Mouse (Mus musculus) sigmoid colon, adult 10 weeks (tissue): Measurements from ENCODE around the gene Gm21828. TPM values are rescaled to one million over a fixed set of nuclear protein-coding genes. Genes with fewer than 3 reads are reported as not detected.

ENCODE experiments used
- polyA plus RNA-seq: library from polyadenylated mRNA; stranded (reverse); fragments of 350-450 nt; fragmentation: Illumina TruSeq; extraction: RNeasy Lipid Tissue Mini Kit (QIAGEN cat#74804); gene quantifications from one replicate; pipeline ENCODE4 v1.2.3, GENCODE M21; 2014; ENCODE audit warnings: low read depth, low replicate concordance

The Gm21828 gene
- not detected for polyA plus RNA-seq

GRCm38 (mm10) chrY:13223828-13224227 lies at the start of gene Gm21828:
Gene Gm21828 (minus strand): TSS chrY:13223928.

GRCm38 (mm10) chrY:13252091-13252490 lies 28.4 kb upstream of the Gm21828 start, which contains the start of the genes Gm21440 and Gm21454:
Gene Gm21440 (plus strand): TSS chrY:13252391.
Gene Gm21454 (plus strand): TSS chrY:13252442.

Other genes with a start within 250 kb of the Gm21828 start
- gene Gm20807, start 181.0 kb downstream of the Gm21828 start, polyA plus RNA-seq: not detected
- gene Gm21891, start 90.4 kb downstream of the Gm21828 start, polyA plus RNA-seq: not detected
- gene Gm21425, start 62.0 kb downstream of the Gm21828 start, polyA plus RNA-seq: not detected
- not detected for gene Gm21440, start 28.5 kb upstream of the Gm21828 start, polyA plus RNA-seq
- gene Gm21454, start 28.5 kb upstream of the Gm21828 start, polyA plus RNA-seq: not detected
- not detected for gene Gm21725, start 125.1 kb upstream of the Gm21828 start, polyA plus RNA-seq
- not detected for gene Gm21866, start 241.7 kb upstream of the Gm21828 start, polyA plus RNA-seq